Mouse (Mus musculus): ENCODE data around the gene Nbl1.
A peak's percentile ranks its signal among the peaks of the same experiment; 100 is the strongest.

The Nbl1 gene

GRCm38 (mm10) chr4:139092356-139093195, at the start of gene Nbl1:
Gene Nbl1, minus strand, starts transcription at chr4:139092993.
- DNase-seq (ENCODE audit: low read depth) = no peak

DNA sequence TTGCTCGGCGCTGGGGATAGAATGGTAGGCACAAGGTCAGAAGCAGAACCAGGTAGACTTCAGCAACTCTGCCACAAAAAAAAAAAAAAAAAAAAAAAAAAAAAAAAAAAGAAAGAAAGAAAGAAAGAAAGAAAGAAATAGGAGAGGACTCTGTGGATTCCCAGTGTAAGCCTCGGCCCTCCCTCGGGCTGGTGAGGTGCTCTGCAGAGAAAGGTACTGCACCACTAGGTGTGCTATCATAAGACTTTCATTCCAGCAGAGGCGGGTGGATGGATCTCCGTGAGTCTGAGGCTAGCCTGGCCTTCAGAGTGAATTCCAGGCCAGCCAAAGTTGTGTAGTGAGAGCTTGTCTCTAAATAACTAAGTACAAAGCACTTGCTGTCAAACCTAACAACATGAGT, 49.0 kb upstream of the Nbl1 start:
- DNase-seq (ENCODE audit: low read depth) = no peak

DNA sequence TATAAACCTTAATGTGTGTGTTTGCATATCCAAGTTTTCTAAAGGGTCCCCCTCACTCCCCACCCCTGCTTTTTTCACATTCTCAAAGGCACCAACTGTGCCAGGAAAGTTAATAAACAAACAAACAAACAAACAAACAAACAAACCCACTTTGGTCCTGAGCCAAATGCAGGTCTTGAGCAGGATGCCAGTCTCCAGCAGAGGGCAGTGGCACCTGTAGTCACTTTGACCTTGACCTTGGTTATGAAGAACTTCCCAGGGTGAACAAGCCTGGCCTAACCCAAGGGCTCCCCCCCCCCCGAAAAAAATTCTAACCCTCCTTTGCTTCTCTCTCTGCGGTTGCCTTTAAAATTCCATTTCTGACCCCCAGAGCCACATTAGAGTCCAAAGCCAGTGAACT, 47.5 kb upstream of the Nbl1 start:
- no peak for DNase-seq (ENCODE audit: low read depth)

DNA sequence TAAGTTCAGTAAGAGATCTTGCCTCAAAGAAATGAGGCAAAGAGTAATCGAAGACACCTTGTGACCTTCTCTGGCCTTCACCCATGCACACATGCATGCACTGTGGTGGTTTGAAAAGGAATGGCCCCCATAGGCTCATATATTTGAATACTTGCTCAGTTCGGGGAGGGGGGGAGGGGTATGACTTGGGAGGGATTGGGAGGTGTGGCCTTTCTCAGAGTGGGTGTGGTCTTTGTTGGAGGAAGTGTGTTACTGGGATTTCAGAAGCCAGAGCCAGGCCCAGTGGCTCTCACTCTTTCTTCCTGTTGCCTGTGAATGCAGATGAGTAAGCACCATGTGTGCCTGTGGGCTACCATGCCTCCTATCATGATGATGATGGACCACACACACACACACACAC, 43.2 kb upstream of the Nbl1 start:
- no peak for DNase-seq (ENCODE audit: low read depth)

GRCm38 (mm10) chr4:139133109-139133508, 40.3 kb upstream of the Nbl1 start:
- DNase-seq (ENCODE audit: low read depth) = no peak

- DNase-seq (ENCODE audit: low read depth) = no peak
Observed at GRCm38 (mm10) chr4:139131858-139132672, 39.3 kb upstream of the Nbl1 start.

DNA sequence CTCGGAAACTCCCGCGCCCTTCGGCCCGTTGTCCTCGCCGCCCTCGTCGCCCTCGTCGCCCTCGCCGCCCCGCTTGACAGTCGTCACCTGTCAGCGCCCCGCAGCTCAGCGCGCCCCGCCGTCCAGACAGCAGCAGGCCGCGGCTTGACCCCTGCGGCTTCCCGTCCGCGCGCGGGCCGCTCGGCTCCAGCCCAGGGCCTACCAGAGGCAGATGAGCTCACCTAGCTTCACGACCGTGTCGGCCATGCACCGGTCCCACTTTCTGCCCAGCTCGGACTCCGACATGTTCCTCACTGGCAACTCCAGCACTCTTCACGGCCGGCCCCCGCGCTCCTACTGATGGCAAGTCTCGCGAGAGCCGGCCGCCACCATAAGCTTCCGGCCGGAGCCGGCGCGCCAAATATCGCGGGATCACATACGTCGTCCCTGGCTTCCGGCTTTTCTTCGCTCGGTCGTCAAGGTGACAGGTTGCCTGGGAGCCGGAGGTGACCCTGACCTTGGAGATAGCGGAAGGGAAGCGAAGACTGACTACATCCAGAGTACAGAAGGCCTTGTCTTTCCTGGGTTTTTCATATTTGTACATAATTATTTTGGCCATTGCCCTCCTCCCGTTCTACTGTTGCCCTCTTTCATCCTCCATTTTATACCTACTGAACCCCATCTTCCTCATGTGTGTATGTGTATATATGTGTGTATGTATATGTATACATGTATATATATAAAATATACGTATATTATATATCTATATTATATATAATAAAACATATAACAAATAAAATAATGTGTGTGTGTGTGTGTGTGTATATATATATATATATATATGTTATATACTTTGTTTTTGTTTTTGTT, 38.1 kb upstream of the Nbl1 start, which contains the start of gene Minos1:
TSS of gene Minos1 (minus strand) at position 413 of the 849 bp plus-strand sequence.
- DNase-seq (ENCODE audit: low read depth) = peak; percentile 89

DNA sequence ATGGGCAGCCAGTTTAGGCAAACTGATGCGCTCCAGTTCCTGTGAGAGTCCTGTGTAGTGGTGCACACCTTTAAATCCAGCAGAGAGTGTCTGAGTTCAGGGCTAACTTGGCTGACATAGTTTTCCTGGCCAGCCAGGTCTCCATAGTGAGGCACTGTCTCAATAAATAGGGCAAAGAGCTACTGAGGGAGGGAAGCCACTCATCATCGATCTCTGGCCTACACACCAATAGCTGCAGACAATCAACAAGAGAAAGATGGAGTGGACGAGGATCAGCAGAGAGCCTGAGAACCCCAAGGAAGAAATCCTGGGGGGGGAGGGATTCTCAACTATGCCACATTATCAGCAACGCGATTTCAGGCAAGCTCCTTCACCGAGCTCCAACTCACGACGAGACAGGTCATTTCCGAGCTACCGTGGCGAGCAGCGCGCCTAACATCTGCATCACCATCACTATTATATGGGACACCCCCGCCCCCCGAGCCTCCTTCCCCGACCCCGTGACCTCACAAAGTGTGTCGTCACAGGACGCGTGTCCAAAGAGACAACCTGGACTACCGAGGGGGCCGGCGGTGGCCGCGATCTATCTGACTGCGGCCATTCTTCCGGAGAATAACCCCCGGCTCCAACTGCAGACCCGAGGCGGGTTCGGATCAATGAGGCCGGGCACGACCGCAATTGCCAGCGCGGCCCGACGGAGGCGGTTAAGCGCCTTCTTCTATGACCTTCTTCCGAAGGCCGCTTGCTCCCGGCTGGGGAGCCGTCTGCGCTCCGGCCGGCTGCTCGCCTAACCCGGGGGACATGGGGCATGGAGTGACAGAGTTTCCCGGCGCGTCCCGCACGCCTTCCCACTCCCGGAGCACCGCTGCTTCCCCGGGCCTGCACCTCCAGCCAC, 37.3 kb upstream of the Nbl1 start:
- no peak for DNase-seq (ENCODE audit: low read depth)

DNA sequence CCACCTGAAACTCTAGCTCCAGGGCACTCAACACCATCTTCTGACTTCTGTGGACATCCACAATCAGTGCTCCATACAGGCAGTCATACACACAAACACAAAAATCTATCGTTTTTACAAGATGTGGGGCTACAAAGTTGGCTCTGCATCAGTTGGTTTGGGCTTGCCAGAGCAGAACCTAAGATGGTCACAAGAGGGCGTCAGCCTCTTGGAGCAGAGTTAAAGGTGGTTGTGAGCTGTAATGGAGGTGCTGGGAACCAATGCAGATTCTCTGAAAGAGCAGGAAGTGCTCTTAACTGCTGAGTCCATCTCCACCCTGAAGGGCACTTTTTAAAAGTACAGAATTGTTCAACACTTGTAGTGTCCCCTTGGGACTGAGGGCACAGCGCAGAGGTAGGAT, 33.7 kb upstream of the Nbl1 start:
- no peak for DNase-seq (ENCODE audit: low read depth)

DNA sequence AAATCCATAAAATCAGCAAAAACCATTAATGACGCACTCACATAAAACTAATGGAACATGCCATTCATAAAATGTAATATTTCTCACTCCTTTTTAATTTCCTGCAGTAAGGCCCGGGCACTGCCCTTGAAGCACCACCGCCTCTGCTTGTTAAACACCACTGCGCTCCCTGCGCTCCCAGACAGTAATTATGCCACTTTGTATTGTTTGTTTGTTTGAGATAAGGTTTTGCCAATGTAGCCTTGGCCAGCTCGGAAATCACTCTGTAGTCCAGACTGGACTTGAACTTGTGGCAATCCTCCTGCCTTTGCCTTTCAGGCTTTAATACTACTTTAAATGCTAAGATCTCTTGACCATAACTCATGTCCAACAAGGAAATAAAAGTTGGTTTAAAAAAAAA, 32.1 kb upstream of the Nbl1 start:
- DNase-seq (ENCODE audit: low read depth) = no peak

DNA sequence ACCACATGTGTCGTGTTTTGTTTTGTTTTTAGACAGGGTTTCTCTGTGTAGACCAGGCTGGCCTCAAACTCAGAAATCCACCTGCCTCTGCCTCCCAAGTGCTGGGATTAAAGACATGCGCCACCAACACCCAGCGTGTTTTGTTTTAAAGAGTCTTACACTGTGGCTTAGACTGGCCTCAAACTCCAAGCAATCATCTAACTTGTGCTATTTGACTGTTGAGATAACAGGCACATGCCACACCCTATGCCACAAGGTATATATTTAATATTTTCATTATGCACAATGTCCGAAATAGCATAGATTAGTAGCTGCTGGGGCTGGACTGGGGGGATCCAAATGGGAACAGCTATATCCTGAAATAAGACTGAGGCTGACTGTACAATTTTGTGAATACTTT, 29.8 kb upstream of the Nbl1 start:
- DNase-seq (ENCODE audit: low read depth) = no peak

DNA sequence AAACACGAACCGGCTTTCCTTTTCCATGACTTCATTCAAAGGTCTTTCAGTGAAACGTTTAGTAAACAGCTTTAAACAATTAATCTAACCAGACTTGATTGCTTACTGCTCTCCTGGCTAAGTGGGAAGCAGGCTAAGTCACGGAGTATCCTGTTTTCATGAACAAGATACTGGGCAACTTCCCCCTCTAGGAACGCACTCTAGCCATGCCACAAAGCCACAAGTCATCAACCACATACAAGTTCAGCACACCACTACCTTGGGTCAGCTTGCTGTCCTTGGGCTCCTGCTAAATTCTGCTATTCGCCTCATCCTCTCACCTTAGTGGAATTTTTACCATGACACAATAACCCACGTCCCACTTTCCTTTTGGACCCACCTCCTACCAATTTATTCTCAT, 28.2 kb upstream of the Nbl1 start:
- no peak for DNase-seq (ENCODE audit: low read depth)

DNA sequence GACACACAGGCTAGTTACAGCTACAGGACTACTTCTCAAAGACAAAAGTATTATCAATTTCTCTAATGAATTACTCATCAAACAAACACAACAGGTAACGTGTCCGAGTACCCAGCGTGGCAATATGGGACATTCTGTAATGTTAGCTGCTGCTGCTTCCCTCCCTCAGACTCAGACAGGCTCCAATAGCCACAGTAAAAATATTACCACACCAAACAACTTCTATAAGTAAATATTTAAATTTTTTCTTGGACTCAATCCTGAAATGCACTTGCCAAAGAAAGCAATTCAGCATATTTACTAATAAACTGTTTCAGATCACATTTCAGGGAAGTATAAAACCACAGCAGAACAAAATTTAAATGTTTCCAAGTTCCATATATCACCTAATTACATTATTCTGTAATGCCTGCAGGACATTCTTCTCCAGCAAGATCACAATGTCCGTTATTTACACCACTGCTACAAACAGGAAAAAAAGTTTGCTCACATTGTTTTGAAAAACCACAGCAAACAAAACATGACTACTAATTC, 27.6 kb upstream of the Nbl1 start:
- no peak for DNase-seq (ENCODE audit: low read depth)

GRCm38 (mm10) chr4:139116356-139117063, 23.7 kb upstream of the Nbl1 start:
- DNase-seq (ENCODE audit: low read depth) = no peak

DNA sequence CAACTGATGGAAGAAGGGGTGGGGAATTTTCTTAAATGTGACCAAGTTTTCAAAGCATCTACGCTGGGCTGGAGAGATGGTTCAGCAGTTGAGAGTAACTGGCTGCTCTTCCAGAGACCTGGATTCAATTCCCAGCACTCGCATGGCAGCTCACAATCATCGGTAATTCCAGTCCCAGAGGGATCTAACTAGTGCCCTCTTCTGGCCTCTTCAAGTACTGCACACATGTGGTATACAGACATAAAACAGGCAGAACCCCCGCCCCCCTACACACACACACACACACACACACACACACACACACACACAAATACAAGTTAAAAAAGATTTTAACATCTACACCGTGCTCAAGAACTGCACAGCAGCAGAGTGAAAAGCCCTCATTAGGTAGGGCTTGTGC, 22.9 kb upstream of the Nbl1 start:
- no peak for DNase-seq (ENCODE audit: low read depth)

DNA sequence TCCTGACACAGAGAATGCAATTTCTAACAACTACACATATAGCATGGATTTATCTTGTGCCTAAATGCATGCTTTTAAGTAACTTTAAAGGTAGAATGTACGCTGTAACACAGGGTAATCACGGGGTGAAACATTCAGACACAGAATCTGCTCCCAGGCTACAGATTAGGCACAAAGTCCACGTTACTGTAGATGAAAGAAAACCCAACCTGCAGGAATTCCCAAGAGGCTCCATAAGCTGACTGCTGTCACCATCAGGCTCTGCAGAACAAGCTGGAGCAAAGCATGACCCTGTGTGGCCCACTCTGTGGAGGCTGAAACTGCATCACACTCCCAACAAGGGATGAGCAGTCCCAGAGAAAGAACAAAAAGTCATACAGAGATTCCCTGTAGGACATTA, 19.7 kb upstream of the Nbl1 start:
- no peak for DNase-seq (ENCODE audit: low read depth)

DNA sequence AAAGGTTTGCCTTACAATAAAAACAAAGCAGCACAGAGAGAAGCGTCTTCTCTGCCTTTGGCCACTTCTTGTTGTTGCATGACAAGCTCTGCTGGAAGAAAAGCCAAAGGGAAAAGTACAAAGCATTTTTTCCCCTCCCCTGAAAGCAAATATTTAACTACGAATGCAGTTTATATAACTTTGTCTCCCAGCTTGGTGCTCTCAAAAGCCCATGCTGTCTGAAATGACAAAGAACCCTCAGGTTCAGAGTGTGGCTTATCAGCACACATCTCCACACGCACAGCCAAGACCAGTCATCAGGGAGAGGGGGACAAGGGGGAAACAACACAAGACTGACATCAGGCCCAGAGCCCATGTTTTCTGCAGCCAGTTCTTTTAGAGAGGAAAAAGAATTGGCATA, 18.6 kb upstream of the Nbl1 start:
- DNase-seq (ENCODE audit: low read depth) = no peak

DNA sequence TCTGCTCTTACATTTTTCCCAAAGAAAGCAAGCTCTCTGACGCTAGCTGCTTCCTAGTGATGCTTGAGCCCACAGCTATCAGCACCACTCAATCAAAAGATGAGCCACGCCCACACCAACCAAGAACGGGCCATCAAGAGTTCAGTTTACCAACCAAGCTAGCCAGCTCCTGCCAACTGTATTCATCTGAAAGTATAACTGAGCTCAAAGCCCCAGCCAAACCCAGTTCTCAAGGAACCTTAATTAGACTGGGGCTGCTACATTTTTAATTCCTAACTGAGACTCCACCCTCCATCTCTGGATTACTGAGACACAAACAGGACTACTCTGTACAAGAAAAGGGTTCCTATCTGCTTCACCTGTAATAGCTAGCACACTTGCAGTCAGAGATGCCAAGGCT, 18.1 kb upstream of the Nbl1 start:
- DNase-seq (ENCODE audit: low read depth) = no peak

GRCm38 (mm10) chr4:139105453-139105852, 12.7 kb upstream of the Nbl1 start:
- DNase-seq (ENCODE audit: low read depth) = no peak

DNA sequence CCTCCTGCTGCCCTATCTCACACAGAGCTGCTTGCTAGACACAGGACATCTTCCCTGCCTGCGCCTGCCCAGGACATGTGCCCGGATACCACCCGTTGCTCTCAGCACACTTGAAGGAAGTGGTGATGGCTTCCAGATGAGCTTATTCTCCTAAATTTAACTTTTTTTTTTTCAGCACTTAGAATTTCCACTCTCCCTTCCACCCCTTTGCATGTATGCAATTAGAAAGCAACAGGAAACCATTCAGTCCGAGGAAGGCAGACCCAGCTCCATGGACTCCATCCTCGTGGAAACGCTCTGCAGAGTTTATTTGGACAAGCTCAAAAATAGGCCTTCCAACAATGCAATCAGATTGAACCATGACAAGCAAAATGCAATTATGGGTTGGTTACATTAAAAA, 8.8 kb upstream of the Nbl1 start:
- no peak for DNase-seq (ENCODE audit: low read depth)

Measured in fibroblast of lung, adult 2 months (primary cell).